Mouse (Mus musculus): ENCODE measurements around the gene Lrrtm4.

Gene Lrrtm4

DNA sequence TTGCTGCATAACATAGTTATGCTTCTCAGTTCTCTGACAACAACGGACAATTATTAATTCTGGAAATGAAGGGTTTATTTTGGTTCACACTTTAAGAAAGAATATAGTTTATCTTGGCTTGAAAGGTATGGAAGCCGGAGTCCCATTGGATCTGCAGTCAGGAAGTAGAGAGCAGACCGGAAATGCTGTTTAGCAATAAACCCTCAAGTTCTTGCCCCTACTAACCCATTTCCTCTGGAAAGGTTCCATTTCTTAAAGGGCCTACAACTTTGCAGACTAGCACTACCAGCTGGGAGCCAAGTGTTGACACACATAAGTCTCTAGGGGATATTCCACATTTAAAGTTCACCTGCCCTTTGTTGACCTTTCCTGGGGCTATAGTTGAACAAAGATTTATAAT, 309.7 kb downstream of the Lrrtm4 start:
- no peak for DNase-seq (ENCODE audit: low spot score in 2 of 2)

DNA sequence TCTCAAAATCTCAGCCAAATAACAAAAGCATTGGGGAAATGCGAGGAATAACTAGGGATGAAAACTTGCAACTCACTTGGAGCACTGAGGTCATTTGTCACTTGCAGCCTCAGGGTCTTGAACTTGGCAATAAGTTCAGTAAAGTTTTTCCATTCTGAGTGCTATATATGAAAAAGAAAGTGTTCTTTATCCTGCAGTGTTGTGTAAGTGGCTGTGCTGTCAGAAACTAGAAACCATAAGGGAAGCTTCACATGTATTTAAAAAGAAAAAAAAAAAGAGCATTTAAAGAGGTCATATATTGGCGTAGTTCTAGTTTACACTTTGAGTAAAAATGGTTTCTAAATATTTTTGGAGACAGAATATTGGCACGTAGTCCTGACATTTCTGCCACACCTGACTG, 313.1 kb downstream of the Lrrtm4 start:
- DNase-seq (ENCODE audit: low spot score in 2 of 2): no peak

DNA sequence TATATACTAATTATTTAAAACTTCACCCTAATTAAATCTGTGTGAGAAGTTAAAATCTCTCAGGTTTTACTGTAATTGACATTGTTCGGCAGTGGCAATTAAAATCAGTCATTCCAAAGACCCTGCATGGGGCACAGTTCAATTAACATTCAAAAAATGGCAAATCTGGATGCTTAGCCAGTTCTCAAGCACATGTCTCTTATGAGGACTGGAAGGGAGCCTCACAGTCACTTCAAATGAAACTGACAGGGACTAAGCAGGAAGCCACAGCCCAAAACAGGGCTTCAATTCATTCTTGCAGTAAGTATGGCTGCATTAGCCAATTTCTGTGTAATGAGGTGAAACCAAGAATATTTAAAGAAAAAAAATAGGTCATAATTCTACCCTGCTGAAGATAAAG, 333.6 kb downstream of the Lrrtm4 start:
- no peak for DNase-seq (ENCODE audit: low spot score in 2 of 2)

DNA sequence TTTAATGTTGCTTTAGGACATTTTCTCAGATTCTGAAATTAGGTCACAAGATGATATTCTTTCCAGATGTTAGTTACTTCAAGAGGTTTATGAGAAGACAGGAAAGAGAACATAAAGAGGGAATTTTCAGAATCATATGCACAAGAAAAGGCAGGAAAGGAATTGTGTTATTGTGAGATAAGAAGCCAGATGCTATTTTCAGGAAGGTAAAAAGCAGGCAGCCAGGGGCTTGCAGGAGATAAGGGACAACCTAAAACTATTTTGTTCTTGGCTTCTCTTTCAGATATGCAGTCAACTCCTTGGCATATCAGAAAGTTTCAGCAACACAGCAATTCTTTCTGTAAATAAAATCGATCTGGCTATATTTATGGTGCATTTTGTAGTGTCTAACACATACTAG, 338.4 kb downstream of the Lrrtm4 start:
- no peak for DNase-seq (ENCODE audit: low spot score in 2 of 2)

DNA sequence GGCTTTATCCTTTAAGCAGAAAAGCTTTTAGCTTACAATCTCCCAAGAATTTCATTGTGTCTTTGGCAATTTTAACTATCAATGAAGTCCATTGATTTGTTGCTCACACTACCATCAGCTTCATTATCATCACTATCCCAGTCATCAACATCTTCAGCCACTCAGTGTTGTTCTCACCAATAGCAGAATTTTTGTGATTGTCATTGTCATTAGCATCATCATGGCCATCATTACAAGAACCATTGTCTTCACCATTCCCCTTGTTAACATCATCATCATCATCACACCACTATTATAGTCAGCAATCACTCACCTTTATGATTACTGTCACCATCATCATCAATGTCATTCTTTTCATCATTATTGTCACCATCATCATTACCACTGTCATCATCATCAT, 344.9 kb downstream of the Lrrtm4 start:
- no peak for DNase-seq (ENCODE audit: low spot score in 2 of 2)

DNA sequence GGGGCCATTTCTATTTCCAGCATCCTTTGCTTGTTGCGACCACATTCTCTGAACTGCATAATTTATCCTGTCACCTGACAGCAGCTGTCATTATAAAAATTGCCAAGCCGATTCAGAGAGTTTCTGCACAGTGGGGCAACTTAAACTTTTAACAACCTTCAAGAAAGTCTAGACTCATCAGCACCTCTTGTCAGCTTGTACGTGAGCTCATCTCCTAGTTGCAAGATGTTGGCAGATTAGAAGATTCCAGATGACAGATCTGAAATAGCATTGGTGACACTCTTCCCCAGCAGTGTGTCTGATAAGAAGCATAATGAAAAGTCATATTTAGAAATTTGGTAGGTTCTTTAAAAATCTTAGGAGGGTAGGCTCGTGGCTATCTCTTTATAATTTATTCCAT, 347.9 kb downstream of the Lrrtm4 start:
- DNase-seq (ENCODE audit: low spot score in 2 of 2): no peak

DNA sequence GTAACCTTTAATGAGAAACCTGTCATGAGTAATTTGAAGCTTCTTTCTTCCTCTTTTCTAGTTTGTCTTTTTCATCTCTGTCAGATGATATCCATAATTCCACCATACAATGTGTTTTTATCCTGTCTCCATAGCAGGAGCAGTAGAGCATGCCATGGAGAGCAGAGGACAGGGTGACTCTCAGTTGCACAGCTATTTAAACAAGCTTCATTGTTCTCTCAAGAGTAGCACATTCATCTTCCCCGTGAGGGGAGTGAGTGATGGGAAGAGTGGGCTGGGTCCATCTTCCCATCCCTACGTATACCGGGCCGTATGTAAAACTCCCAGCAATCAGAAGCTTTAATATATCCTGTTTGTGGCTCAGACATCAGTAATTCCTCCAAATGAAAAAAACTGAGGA, 370.9 kb downstream of the Lrrtm4 start:
- no peak for DNase-seq (ENCODE audit: low spot score in 2 of 2)

DNA sequence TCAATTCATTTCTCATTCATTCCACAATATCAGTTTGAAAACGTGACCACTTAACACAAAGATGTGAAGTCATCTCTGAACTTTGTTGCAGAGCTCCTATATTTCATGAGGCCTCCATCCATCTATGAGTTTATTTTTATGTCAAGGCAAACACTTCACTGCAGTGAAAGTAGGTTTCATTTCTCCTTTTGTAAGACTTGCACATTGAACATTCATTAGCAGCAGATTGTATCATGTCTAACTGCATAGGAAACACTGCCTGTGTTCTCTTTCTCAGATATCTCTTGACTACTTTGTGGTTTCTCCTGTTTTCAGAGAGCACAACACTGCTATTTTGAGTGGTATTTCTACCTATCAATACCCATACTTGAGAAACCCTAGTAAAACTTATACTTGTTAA, 388.1 kb downstream of the Lrrtm4 start:
- no peak for DNase-seq (ENCODE audit: low spot score in 2 of 2)

DNA sequence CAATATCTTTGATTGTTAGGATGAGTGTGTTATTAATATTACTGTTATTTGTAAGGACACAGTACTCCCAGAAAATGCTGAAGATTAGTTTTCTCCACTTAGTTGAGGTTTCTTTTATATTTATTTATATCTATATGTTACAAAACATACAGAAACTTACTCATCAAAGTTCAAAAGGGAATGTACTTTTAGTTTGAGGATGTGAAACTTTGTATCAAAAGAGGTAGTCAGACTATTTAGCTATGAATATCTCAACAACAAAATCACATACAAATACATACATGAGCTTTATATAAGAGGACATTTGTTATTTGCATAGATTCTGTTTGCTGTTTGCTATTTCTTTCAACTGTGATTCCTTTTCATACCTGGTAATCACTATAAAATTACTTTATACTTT, 421.5 kb downstream of the Lrrtm4 start:
- DNase-seq (ENCODE audit: low spot score in 2 of 2): no peak

DNA sequence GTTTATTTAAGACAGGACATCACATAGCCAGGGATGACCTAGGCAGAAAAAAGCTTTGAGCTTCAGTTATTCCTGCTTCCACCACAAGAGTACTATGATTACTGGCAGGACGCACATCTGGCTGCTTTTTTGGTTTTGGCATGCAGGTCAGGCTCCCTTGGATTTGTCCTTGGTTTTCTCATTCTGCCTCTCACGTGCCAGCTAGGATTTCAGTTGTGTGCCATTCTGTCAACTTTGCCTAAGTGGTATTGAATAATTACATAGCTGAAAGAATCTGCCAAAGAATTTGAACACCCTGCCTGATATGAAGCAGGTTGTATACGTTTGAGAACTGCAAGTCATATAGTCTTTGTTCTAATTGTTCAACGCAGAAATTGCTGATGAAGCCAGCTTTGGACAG, 451.9 kb downstream of the Lrrtm4 start:
- no peak for DNase-seq (ENCODE audit: low spot score in 2 of 2)

DNA sequence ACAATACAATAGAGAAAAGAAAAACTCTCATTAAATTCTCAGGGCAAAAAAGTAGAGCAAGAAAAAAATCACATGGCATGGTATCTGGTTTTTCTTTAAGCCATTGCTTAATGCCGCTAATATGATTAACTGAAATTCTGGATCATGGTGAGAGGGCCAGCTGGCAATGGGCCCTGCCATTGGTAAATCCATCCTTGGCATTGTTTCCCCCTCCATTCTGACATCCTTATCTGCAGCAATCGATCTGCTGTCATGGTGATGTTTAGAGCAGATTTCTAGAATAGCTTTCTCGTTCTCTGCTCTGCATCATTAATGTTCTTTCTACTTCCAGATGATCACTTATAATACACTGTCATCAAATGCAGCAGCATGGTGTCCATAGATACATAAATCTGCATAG, 457.5 kb downstream of the Lrrtm4 start:
- DNase-seq (ENCODE audit: low spot score in 2 of 2): no peak

DNA sequence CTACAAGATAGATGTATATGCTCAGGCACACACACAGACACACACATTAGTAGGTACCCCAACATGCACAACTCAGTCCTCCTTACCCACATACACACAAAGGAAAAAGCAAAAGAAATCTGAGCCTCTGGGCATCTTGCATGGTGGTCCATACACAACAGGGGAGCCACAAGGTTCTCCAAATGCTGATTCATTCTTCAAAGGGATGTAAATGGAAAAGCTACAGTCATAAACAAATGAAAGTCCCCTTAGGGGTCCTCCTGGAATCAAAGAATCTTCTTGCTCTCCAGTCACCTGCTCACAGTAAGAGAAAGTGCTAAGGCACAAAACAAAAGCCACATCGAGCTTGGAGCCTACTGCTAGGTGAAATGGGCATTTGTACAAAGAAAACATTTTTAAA, 526.3 kb downstream of the Lrrtm4 start:
- no peak for DNase-seq (ENCODE audit: low spot score in 2 of 2)

DNA sequence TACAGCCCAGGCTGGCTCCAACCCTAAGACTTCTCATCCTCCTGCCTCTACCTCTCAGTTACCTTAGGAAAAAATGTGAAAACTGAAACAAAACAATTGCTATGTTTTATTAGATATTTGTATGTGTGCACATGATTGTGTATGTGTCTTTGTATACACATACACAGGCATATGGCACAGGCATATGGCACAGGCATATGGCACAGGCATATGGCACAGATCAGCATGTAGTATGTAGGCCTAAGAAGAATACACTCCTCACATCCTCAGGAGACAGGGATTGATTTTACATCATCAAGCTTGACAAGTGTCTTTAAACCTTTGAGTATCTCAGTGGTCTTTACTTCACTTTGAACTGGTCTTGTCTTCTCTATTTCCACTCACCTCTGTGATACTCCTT, 531.2 kb downstream of the Lrrtm4 start:
- no peak for DNase-seq (ENCODE audit: low spot score in 2 of 2)

DNA sequence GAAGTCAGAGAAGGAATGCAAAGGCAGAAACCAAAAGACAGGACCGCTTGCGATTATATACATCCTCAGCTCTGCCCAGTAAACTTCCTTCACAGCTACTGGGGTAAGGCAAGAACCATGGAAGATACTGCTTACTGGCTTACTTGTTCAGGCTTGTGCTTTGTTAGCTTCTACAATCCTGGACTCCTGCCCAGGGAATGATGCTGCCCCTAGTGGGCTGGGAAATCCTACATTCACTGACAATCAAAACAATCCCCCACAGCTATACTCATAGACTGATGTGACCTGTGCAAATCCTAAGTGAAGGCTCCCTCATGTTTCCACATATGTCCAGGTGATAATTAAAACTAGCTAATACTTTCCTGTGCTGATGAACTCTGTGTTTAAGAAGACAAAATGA, 534.7 kb downstream of the Lrrtm4 start:
- no peak for DNase-seq (ENCODE audit: low spot score in 2 of 2)

DNA sequence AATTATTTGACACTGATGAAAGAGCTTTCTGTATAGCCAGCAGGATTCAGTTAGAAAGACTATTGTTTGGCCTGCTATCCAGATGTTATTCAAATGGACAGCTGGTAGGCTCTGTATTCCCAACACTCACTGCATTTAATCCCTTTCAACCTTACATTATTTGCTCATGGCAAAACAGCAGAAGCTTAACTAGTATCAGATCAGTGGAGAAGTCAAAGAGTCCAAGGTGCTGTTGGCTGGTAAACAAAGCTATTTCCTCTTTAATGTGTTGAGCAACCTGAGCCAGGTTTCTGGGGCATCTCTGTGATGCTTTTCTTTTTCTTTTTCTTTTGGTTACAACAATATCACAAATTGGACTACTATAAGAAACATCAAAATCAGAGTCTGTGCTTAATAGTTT, 536.3 kb downstream of the Lrrtm4 start:
- no peak for DNase-seq (ENCODE audit: low spot score in 2 of 2)

DNA sequence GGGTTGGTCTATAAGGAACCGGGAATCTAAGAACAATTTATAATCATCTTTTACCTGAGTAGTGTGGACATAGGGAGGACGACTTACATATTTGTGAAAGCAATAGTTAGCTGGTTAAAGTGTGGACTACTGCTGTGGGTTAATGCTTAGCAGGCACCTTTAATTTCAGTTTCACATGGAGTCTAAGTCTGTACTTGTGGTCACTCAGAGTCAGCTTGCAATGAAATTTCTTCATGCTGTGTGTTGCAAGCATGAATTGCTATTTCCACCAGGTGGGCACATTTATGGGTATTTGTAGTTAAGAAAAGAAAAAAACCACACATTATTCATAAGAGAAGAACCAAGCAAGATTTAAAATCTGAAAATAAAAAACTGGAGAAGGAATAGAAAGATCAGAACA, 558.5 kb downstream of the Lrrtm4 start:
- no peak for DNase-seq (ENCODE audit: low spot score in 2 of 2)

DNA sequence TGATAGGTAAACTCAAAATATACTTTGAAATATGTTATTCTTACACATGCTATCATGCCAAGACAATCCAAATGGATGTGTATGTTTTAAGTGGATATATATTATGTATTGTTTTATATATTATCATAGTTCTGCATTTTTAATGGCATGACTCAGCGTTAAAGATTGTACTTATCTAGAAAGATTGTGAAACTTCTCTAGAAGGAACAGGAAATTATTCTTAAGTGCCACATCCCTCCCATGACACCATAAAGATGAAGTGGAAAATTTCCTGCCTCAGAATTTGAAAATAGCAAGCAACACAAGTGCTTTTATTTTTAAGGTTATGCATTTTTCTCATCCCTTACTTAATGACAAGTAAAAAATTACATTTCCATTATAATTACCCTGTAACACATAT, 563.5 kb downstream of the Lrrtm4 start:
- DNase-seq (ENCODE audit: low spot score in 2 of 2): no peak

DNA sequence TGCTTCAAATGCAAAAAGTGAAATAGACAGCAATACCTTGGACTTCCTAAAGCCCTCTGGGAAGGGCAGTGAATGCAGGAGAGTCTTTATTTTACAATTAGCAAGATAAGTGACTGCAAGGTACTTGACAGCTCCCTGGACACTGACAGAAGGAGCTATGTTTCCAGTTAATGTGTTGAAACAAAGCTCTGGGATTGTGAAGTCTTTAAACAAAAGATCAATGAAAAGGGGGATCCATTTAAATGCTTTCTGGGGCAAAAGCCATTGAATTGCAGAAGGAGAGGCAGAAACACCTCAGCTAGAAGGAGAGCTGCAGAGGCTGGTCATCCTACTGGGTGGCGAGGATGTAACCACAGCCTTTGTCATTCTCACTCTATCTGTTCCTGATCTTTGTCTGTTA, 571.1 kb downstream of the Lrrtm4 start:
- DNase-seq (ENCODE audit: low spot score in 2 of 2): no peak

DNA sequence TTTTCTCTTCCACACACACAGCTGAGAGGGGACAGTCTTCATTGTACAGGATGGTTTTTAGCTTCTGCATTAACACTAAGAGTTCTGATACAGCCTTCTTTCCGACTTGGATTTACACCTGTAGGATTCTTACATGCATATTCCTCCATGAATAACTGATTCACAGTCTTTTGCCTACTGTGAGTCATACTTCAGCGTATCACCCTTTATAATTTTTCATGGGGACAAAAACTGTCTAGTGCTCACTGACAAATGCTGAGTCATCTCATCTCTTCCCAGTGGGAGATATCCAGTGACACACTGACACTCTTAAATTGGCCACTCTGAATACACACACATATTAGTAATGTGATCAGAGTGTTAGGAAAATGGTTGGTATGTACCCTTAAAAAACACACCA, 600.8 kb downstream of the Lrrtm4 start:
- DNase-seq (ENCODE audit: low spot score in 2 of 2): no peak

DNA sequence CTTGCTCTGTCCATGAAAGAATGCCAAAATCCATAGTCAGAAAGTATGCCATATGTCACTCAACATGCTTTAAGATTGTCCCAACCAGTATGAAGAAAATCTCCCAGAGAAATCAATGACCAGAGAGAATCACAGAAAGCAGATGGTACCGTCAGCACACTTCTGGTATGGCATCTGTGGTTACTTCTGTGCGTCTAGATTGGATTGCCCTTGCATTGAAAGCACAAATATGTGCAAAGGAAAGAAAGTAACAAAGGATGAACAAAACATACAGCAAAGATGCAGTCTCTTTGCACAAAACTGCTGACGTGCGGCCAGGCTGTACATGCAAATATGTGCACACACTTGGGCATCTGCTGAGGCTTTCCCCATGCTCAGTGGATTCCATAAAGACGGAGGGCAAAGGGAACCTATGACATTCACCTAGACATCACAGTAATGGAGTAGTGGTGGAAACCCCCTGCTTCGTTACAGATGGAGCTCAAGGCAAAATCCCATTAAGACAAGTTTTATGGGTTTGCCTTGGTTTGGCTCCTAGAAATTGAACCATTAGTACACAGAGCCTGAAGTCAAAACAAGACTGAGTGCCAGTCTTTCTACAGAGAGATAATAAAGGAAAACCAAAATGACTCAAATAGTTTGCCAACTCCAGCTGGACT, 604.1 kb downstream of the Lrrtm4 start:
- no peak for DNase-seq (ENCODE audit: low spot score in 2 of 2)

DNA sequence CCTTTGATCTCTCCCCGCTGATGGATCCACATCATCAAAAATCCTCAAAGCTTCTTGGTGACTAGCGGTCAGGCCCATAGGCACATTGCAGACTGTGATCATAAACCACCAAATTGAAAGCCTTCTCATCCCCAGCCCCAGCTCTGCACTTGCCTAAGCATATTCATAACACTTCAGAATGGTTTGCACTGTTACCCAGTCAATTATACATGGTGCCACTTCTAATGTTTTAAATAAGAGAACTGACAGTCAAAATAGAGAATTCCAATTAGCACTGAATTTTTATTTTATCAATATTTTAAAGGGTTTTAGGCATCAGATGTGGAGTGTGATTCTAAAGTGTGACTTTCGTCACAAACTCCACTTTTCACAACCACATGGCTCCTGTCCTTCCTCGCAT, 606.8 kb downstream of the Lrrtm4 start:
- DNase-seq (ENCODE audit: low spot score in 2 of 2): no peak

DNA sequence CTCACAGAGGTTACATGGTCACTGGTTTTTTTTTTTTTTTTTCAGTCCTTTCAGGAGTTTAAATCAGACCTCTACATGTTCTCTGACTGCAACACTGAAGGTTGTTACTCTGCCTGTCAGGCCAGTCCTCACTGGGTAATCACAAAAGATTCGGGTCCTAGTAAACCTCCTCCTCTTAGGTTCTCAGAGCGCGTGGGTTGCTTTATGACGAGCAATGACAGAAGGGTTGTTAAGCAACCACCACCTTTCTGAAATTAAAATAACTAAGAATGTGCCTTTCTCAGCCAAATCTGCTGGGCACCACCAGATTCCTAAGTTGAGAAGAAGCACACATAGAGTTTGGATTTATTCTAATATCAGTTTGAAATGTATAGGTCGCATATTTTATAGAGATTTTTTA, 644.1 kb downstream of the Lrrtm4 start:
- DNase-seq (ENCODE audit: low spot score in 2 of 2): no peak

DNA sequence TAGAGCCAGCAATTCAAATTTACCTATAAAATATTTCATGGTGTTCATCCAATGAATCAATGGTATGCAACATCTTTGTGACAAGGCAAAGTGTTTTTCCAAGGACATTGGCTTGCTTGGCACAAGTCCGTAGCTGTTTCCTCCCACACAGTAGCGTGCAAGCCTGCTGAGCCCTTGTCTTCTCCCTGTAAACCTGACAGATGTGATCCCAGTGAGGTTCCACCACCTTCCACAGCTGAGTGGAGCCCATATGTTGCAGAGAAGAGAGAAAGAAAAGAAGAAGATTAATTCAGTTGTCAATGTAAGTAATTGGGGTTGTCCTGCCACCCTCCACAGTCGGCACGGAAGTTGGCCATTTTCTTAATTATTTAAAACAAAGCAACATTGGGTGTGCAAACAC, 645.4 kb downstream of the Lrrtm4 start:
- no peak for DNase-seq (ENCODE audit: low spot score in 2 of 2)

DNA sequence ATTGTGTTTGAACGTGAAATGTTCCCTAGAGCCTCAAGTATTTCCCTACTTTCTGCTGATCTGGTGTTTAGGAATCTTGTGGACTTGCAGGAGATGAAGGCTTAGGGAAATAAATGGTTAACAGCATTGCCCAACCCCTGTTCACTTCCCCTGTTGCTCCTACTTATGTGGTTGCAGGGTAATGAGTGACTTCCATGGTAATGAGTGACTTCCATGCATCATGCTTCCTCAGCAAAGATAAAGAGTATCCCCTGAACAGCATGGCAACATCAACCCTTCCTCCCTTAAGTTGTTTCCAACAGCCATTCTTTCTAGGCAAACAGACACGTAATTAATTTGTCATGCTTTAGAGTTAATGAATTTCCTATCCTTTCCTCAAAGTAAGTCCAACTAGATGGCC, 685.5 kb downstream of the Lrrtm4 start:
- DNase-seq (ENCODE audit: low spot score in 2 of 2): no peak

DNA sequence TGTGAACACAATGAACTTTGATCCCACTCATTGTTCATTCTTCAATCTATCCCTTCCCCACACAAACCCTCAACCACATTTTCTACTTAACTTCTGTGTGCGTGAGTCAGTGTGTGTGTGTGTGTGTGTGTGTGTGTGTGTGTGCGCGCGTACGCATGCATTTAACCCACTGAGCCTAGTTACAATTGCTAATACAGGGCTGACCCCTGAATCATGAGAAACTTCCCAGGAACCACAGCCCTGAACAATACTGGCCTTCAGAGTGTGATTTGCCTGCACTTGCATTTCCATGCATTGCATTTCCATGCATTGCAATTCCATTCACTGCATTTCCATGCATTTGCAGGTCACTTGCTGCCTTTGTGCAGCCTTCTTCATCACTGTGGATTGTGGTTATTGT, 701.8 kb downstream of the Lrrtm4 start:
- no peak for DNase-seq (ENCODE audit: low spot score in 2 of 2)
